Mouse (Mus musculus): Measurements from ENCODE around the gene Nr2f2. TPM values are rescaled to one million over a fixed set of nuclear protein-coding genes. Genes with fewer than 3 reads are reported as not detected.

Nr2f2 gene
- polyA plus RNA-seq (2012; rRNA removed), result 231 and 263 TPM in 2 replicates

GRCm38 (mm10) chr7:70365941-70366807 is at the start of gene Nr2f2:
Nr2f2 (minus strand) TSS chr7:70366735.
- DNase-seq, result no peak
- H3K4me1 ChIP-seq (ENCODE audit: control insufficient read depth, insufficient read depth, low read length), result 0 out of 2 replicates have a peak, but pooled peaks cover 3% of the 10 kb centered on the region
- TF ChIP-seq POLR2A (IDR thresholded peaks at IDR 0.05; ENCODE audit: borderline replicate concordance, extremely low read depth, low read depth, low read length), result no peak
- TF ChIP-seq CTCF (IDR thresholded peaks at IDR 0.05; ENCODE audit: insufficient read depth, low read length), result no peak
- H3K4me3 ChIP-seq (replicated peaks; ENCODE audit: extremely low read depth, low read depth, low read length), result peak within 1 kb of the TSS; percentile 53
- 13% methylated on average over 16 of the region's 16 CpGs for WGBS

DNA sequence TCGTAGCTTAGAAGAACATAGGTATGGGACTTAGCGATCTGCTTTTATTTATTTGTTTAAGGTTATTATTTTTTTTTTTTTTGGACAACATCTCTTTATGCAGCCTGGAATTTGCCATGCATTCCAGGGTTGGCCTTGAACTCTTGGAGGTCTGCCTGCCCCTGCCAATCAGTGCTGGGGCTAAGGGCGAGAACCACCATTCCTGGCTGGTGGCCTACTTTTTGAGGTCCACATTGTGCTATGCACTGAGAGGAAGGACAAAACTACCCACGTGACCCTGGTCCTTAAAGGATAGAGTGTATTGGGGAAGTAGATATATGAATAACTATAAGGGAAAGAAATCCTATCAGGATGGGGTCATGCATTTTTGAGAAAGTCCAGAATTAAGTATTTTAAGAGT is 47.9 kb upstream of the Nr2f2 start:
- DNase-seq, result no peak
- WGBS, result 86% methylated on average over 4 of the region's 4 CpGs
- TF ChIP-seq CTCF (IDR thresholded peaks at IDR 0.05; ENCODE audit: insufficient read depth, low read length) (no peak), POLR2A (IDR thresholded peaks at IDR 0.05; ENCODE audit: borderline replicate concordance, extremely low read depth, low read depth, low read length) (no peak)
- Histone ChIP-seq H3K4me1 (ENCODE audit: control insufficient read depth, insufficient read depth, low read length) (no peaks in the 10 kb centered on the region), H3K4me3 (replicated peaks; ENCODE audit: extremely low read depth, low read depth, low read length) (no peak overlapping the region)

DNA sequence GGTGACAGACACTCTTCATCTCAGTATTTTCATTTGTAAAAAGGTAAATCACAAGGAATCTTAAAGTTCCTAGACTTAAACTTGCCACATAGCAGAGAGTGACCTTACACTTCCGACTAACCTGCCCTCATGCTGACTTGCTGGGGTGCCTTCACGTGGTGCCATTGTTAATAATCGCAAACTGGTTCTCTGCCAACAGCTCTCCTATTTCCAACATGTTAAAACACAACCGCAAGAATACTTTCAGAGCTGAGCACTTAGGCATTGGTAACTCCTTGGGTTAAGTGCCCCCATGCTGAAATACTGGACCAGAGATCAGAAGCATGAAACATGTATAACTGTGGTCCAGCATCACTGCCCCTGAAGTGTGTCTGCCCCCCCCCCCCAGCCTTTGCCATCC is 47.1 kb upstream of the Nr2f2 start:
- WGBS, result 63% methylated on average over 4 of the region's 4 CpGs
- DNase-seq, result no peak
- Histone ChIP-seq H3K4me1 (ENCODE audit: control insufficient read depth, insufficient read depth, low read length) (no peaks in the 10 kb centered on the region), H3K4me3 (replicated peaks; ENCODE audit: extremely low read depth, low read depth, low read length) (no peak overlapping the region)
- TF ChIP-seq POLR2A (IDR thresholded peaks at IDR 0.05; ENCODE audit: borderline replicate concordance, extremely low read depth, low read depth, low read length), result no peak
- TF ChIP-seq CTCF (IDR thresholded peaks at IDR 0.05; ENCODE audit: insufficient read depth, low read length), result no peak

DNA sequence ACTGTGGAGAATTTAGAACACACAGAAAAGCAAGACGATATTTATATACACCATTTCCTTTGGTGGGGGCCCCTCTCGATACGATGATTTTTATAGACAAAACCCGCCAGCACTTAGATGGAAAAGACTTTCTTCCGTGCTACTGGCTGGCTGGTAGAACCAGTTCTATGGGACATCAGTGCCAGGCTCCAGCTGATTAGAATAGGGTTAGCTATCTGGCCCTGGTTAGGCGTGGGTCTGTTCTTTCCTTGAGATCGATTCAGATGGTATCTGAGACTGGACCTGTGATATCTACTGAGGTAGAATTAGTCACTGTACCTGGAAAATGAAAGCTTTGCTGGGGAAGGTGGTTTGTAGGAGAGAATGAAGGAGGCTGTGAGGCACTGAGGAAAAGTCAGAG is 46.4 kb upstream of the Nr2f2 start:
- no peak for DNase-seq
- no peak overlapping the region for H3K4me3 ChIP-seq (replicated peaks; ENCODE audit: extremely low read depth, low read depth, low read length)
- WGBS, result 78% methylated on average over 7 of the region's 7 CpGs

DNA sequence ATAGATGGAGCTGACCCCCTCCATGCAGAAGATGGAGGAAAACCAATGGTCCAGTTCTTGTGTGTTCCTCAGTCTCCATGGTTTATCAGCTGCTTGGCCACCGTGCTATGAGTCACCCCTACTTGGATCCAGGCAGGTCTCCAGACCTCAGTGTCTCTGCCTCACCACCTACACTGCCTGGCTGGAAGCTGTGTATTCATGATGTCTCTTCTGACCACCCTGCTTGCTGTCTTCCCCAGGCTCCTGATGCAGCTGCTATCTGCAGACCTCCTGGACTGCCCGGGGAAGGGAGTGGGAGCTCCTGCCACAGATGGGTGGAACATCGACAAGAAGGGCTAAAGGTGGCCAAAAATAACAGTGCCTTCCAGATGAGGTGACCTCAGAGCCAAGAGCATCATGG is 43.8 kb upstream of the Nr2f2 start:
- WGBS, result 77% methylated on average over 3 of the region's 3 CpGs
- TF ChIP-seq POLR2A (IDR thresholded peaks at IDR 0.05; ENCODE audit: borderline replicate concordance, extremely low read depth, low read depth, low read length), result no peak
- TF ChIP-seq CTCF (IDR thresholded peaks at IDR 0.05; ENCODE audit: insufficient read depth, low read length), result no peak
- Histone ChIP-seq H3K4me1 (ENCODE audit: control insufficient read depth, insufficient read depth, low read length) (no peaks in the 10 kb centered on the region; the same call in 1 of the 2 replicates), H3K4me3 (replicated peaks; ENCODE audit: extremely low read depth, low read depth, low read length) (no peak overlapping the region)
- DNase-seq, result no peak

More for the DNA sequence above, 46.4 kb upstream of the Nr2f2 start:
- H3K4me1 ChIP-seq (ENCODE audit: control insufficient read depth, insufficient read depth, low read length), result no peaks in the 10 kb centered on the region
- no peak for TF ChIP-seq POLR2A (IDR thresholded peaks at IDR 0.05; ENCODE audit: borderline replicate concordance, extremely low read depth, low read depth, low read length)
- TF ChIP-seq CTCF (IDR thresholded peaks at IDR 0.05; ENCODE audit: insufficient read depth, low read length), result no peak

GRCm38 (mm10) chr7:70409890-70410289 is 43.4 kb upstream of the Nr2f2 start:
- no peak for DNase-seq

GRCm38 (mm10) chr7:70408814-70409213 is 42.3 kb upstream of the Nr2f2 start:
- H3K4me3 ChIP-seq (replicated peaks; ENCODE audit: extremely low read depth, low read depth, low read length), result no peak overlapping the region
- WGBS, result 47% methylated on average over 3 of the region's 3 CpGs
- DNase-seq, result no peak
- no peaks in the 10 kb centered on the region; the same call in 1 of the 2 replicates for H3K4me1 ChIP-seq (ENCODE audit: control insufficient read depth, insufficient read depth, low read length)
- TF ChIP-seq CTCF (IDR thresholded peaks at IDR 0.05; ENCODE audit: insufficient read depth, low read length) (no peak), POLR2A (IDR thresholded peaks at IDR 0.05; ENCODE audit: borderline replicate concordance, extremely low read depth, low read depth, low read length) (no peak)

More at GRCm38 (mm10) chr7:70409890-70410289, 43.4 kb upstream of the Nr2f2 start:
- Histone ChIP-seq H3K4me3 (replicated peaks; ENCODE audit: extremely low read depth, low read depth, low read length) (no peak overlapping the region), H3K4me1 (ENCODE audit: control insufficient read depth, insufficient read depth, low read length) (no peaks in the 10 kb centered on the region; the same call in 1 of the 2 replicates)
- 80% methylated on average over 11 of the region's 11 CpGs for WGBS
- TF ChIP-seq CTCF (IDR thresholded peaks at IDR 0.05; ENCODE audit: insufficient read depth, low read length), result no peak
- TF ChIP-seq POLR2A (IDR thresholded peaks at IDR 0.05; ENCODE audit: borderline replicate concordance, extremely low read depth, low read depth, low read length), result no peak

DNA sequence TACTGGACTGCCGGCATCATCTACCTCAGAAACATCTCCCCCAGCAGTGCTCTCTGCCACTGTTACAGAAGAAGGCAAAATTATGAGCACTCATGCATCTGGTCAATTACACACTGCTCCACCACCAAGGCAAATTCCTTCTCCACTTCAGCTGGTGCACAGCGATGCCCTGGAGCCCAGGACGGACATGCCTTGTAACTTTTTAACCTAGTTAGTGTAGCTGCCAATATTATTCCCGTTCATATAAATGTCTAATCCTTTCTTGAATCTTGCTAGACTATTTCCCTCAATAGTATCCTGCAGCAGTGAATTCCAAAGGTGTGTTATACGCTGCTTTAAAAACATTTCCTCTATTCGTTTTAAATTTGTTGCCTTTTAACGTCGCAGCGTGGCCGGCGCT is 40.6 kb upstream of the Nr2f2 start:
- Histone ChIP-seq H3K4me1 (ENCODE audit: control insufficient read depth, insufficient read depth, low read length) (no peaks in the 10 kb centered on the region; the same call in 1 of the 2 replicates), H3K4me3 (replicated peaks; ENCODE audit: extremely low read depth, low read depth, low read length) (no peak overlapping the region)
- TF ChIP-seq POLR2A (IDR thresholded peaks at IDR 0.05; ENCODE audit: borderline replicate concordance, extremely low read depth, low read depth, low read length) (no peak), CTCF (IDR thresholded peaks at IDR 0.05; ENCODE audit: insufficient read depth, low read length) (no peak)
- DNase-seq, result no peak
- WGBS, result 75% methylated on average over 11 of the region's 11 CpGs

GRCm38 (mm10) chr7:70406527-70406926 is 40.0 kb upstream of the Nr2f2 start:
- H3K4me3 ChIP-seq (replicated peaks; ENCODE audit: extremely low read depth, low read depth, low read length), result no peak overlapping the region
- 88% methylated on average over 11 of the region's 11 CpGs for WGBS
- no peak for TF ChIP-seq CTCF (IDR thresholded peaks at IDR 0.05; ENCODE audit: insufficient read depth, low read length)
- TF ChIP-seq POLR2A (IDR thresholded peaks at IDR 0.05; ENCODE audit: borderline replicate concordance, extremely low read depth, low read depth, low read length), result no peak
- no peak for DNase-seq
- H3K4me1 ChIP-seq (ENCODE audit: control insufficient read depth, insufficient read depth, low read length), result no peaks in the 10 kb centered on the region; the same call in 1 of the 2 replicates

- no peaks in the 10 kb centered on the region; the same call in 1 of the 2 replicates for H3K4me1 ChIP-seq (ENCODE audit: control insufficient read depth, insufficient read depth, low read length)
- DNase-seq, result no peak
- no peak overlapping the region for H3K4me3 ChIP-seq (replicated peaks; ENCODE audit: extremely low read depth, low read depth, low read length)
- 52% methylated on average over 2 of the region's 2 CpGs for WGBS
- no peak for TF ChIP-seq CTCF (IDR thresholded peaks at IDR 0.05; ENCODE audit: insufficient read depth, low read length)
- TF ChIP-seq POLR2A (IDR thresholded peaks at IDR 0.05; ENCODE audit: borderline replicate concordance, extremely low read depth, low read depth, low read length), result no peak
Measured at GRCm38 (mm10) chr7:70405466-70405865, 38.9 kb upstream of the Nr2f2 start.

All from lung, adult 2 months (tissue).